Mouse (Mus musculus) B cell, adult 2 months (primary cell): ENCODE measurements around the gene Gm21987.
"Not testable (repeated sequence)": the region's sequence is repeated elsewhere in the genome, so short reads cannot be mapped to it uniquely, and the experiment has no call there.

ENCODE experiments used
- DNase-seq, 2 experiments: peaks; one replicate each; pipeline ENCODE4 v3.0.0; 2022

Gene Gm21987

GRCm38 (mm10) chr16:38346529-38347325, at the start of gene Gm21987, which contains the start of gene Cox17:
Gm21987 (plus strand) TSS chr16:38347040.
Cox17 (plus strand) TSS chr16:38346991.
- DNase-seq: peak; percentile 92 to 93

- DNase-seq: no peak
Measured at GRCm38 (mm10) chr16:38298410-38298809, 48.4 kb upstream of the Gm21987 start.

GRCm38 (mm10) chr16:38302367-38302766, 44.5 kb upstream of the Gm21987 start:
- no peak for DNase-seq

GRCm38 (mm10) chr16:38304460-38305194, 42.2 kb upstream of the Gm21987 start:
- DNase-seq: no peak

- DNase-seq: peak; percentile 59 to 60
Measured at GRCm38 (mm10) chr16:38306571-38307220, 40.1 kb upstream of the Gm21987 start.

- DNase-seq: no peak
Measured at GRCm38 (mm10) chr16:38307221-38307605, 39.6 kb upstream of the Gm21987 start.

- DNase-seq: peak in 1 of 2 experiments; percentile 6
Measured at GRCm38 (mm10) chr16:38307651-38308050, 39.2 kb upstream of the Gm21987 start.

- no peak for DNase-seq
Measured at GRCm38 (mm10) chr16:38308195-38308594, 38.6 kb upstream of the Gm21987 start.

- DNase-seq: no peak
Measured at GRCm38 (mm10) chr16:38318492-38318891, 28.3 kb upstream of the Gm21987 start.

GRCm38 (mm10) chr16:38319087-38319486, 27.8 kb upstream of the Gm21987 start:
- no peak for DNase-seq

- peak; percentile 60 for DNase-seq
Measured at GRCm38 (mm10) chr16:38321452-38321935, 25.3 kb upstream of the Gm21987 start.

GRCm38 (mm10) chr16:38324311-38324710, 22.5 kb upstream of the Gm21987 start:
- no peak for DNase-seq

- no peak for DNase-seq
Measured at GRCm38 (mm10) chr16:38326778-38327397, 20.0 kb upstream of the Gm21987 start.

- no peak for DNase-seq
Measured at GRCm38 (mm10) chr16:38329340-38329739, 17.5 kb upstream of the Gm21987 start.

GRCm38 (mm10) chr16:38334431-38334830, 12.4 kb upstream of the Gm21987 start:
- DNase-seq: no peak

- DNase-seq: not testable (repeated sequence)
Measured at GRCm38 (mm10) chr16:38338077-38338476, 8.8 kb upstream of the Gm21987 start.

GRCm38 (mm10) chr16:38341396-38342324, 5.2 kb upstream of the Gm21987 start, which contains the start of gene Maats1:
Maats1 (minus strand) TSS chr16:38342143.
- peak; percentile 51 to 56 for DNase-seq

- DNase-seq: peak; percentile 21 to 42
Measured at GRCm38 (mm10) chr16:38344941-38345725, 1.7 kb upstream of the Gm21987 start.

- DNase-seq: no peak
Measured at GRCm38 (mm10) chr16:38347588-38347987, 748 bp downstream of the Gm21987 start.

- no peak for DNase-seq
Measured at GRCm38 (mm10) chr16:38348217-38348761, 1.4 kb downstream of the Gm21987 start.
